Mouse (Mus musculus): ENCODE data around the gene Lck.

The Lck gene

GRCm38 (mm10) chr4:129573430-129573829, at the start of gene Lck:
Lck (minus strand) TSS chr4:129573641.
- no peak for DNase-seq (ENCODE audit: extremely low read depth, insufficient read length, low spot score)

GRCm38 (mm10) chr4:129622803-129623535, 49.5 kb upstream of the Lck start:
- DNase-seq (ENCODE audit: extremely low read depth, insufficient read length, low spot score): no peak

- no peak for DNase-seq (ENCODE audit: extremely low read depth, insufficient read length, low spot score)
Observed at GRCm38 (mm10) chr4:129622120-129622802, 48.8 kb upstream of the Lck start.

- no peak for DNase-seq (ENCODE audit: extremely low read depth, insufficient read length, low spot score)
Observed at GRCm38 (mm10) chr4:129621283-129621841, 47.9 kb upstream of the Lck start.

GRCm38 (mm10) chr4:129620419-129621282, 47.2 kb upstream of the Lck start:
- no peak for DNase-seq (ENCODE audit: extremely low read depth, insufficient read length, low spot score)

- DNase-seq (ENCODE audit: extremely low read depth, insufficient read length, low spot score): peak; percentile 87
Observed at GRCm38 (mm10) chr4:129618786-129619691, 45.6 kb upstream of the Lck start, which contains the start of gene Iqcc. Iqcc (minus strand) TSS chr4:129619099.

GRCm38 (mm10) chr4:129618031-129618430, 44.6 kb upstream of the Lck start:
- DNase-seq (ENCODE audit: extremely low read depth, insufficient read length, low spot score): no peak

GRCm38 (mm10) chr4:129617121-129617641, 43.7 kb upstream of the Lck start:
- no peak for DNase-seq (ENCODE audit: extremely low read depth, insufficient read length, low spot score)

GRCm38 (mm10) chr4:129616631-129617030, 43.2 kb upstream of the Lck start:
- DNase-seq (ENCODE audit: extremely low read depth, insufficient read length, low spot score): no peak

- no peak for DNase-seq (ENCODE audit: extremely low read depth, insufficient read length, low spot score)
Observed at GRCm38 (mm10) chr4:129615801-129616290, 42.4 kb upstream of the Lck start.

- DNase-seq (ENCODE audit: extremely low read depth, insufficient read length, low spot score): no peak
Observed at GRCm38 (mm10) chr4:129614093-129614492, 40.7 kb upstream of the Lck start, which contains the start of gene Dcdc2b. Dcdc2b (minus strand) TSS chr4:129614257.

GRCm38 (mm10) chr4:129610472-129610871, 37.0 kb upstream of the Lck start:
- DNase-seq (ENCODE audit: extremely low read depth, insufficient read length, low spot score): no peak

GRCm38 (mm10) chr4:129610026-129610425, 36.6 kb upstream of the Lck start:
- DNase-seq (ENCODE audit: extremely low read depth, insufficient read length, low spot score): no peak

GRCm38 (mm10) chr4:129609139-129609631, 35.7 kb upstream of the Lck start:
- DNase-seq (ENCODE audit: extremely low read depth, insufficient read length, low spot score): no peak

GRCm38 (mm10) chr4:129608426-129609025, 35.1 kb upstream of the Lck start:
- DNase-seq (ENCODE audit: extremely low read depth, insufficient read length, low spot score): peak; percentile 59

GRCm38 (mm10) chr4:129600233-129601158, 27.1 kb upstream of the Lck start, which contains the start of the genes Eif3i and Tmem234:
Eif3i (minus strand) TSS chr4:129600648.
Tmem234 (plus strand) TSS chr4:129600668.
- DNase-seq (ENCODE audit: extremely low read depth, insufficient read length, low spot score): peak; percentile 78

- DNase-seq (ENCODE audit: extremely low read depth, insufficient read length, low spot score): no peak
Observed at GRCm38 (mm10) chr4:129588865-129589264, 15.4 kb upstream of the Lck start.
